Mouse (Mus musculus) ES-E14 (cell line): ENCODE data around the gene Runx3.

Experiments
- CHD2 ChIP-seq: IDR thresholded peaks from 2 replicates; pipeline ENCODE4 v1.6.1; 2014; ENCODE audit warnings: mild to moderate bottlenecking, low read depth, low read length, inconsistent platforms
- MAFK ChIP-seq: IDR thresholded peaks from 2 replicates; pipeline ENCODE4 v1.6.1; 2014; ENCODE audit warnings: mild to moderate bottlenecking, low read depth, low read length, inconsistent platforms; ENCODE audit not compliant: insufficient read depth
- ZC3H11A ChIP-seq: IDR thresholded peaks from 2 replicates; pipeline ENCODE4 v1.6.1; 2012; ENCODE audit warnings: low read depth, mild to moderate bottlenecking, inconsistent platforms, low read length, borderline replicate concordance

DNA sequence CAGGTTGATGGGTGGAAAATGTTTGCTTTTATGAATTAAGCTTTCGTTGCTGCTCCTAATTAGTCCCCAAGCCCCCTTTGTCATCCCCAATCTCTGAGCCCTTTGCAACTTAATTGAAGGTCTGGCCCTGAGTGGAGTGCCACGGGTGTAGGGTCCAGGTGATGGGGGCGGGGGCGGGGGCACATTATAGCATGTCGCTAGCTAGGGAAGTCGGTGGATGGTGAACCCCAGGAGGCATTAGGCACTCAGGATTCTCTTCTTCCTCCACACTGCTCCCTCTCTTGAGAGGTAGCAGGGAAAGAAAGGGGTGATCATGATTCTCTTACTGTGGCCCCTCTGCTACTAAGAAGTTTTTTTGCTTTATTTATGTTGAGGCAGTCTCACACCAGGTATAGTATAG is 36.1 kb downstream of the Runx3 start:
- no peak for TF ChIP-seq CHD2
- no peak for TF ChIP-seq MAFK
- no peak for TF ChIP-seq ZC3H11A
